Mouse (Mus musculus): ENCODE data around the gene Tln2. TPM values are rescaled to one million over a fixed set of nuclear protein-coding genes. Genes with fewer than 3 reads are reported as not detected.

Gene Tln2
- polyA plus RNA-seq, 2 experiments: 0.98 to 2.5 TPM

DNA sequence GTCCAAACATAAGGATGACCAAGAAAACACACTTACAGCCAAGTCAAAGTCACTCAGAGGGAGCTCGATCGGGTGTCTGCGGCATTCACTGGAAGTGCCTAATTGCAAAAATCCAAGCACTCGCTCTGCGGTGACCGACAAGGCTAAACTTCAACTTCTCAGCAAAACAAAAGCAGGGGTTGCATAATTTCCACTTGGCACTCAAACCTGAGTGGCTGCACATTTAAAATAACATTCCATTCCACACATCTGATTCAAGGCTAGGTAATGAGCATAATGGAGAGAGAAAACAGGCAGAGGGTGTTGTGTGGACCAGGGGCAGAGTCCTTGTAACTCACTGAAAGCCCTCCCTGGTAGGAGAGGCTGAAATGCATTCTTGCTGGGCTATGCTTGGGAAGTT, 260.3 kb downstream of the Tln2 start:
- 76% methylated on average over 6 of the region's 6 CpGs for WGBS (ENCODE audit: insufficient replicate concordance)
- no peak for DNase-seq (ENCODE audit: low read depth in 3 of 3, low spot score in 3 of 3)
- TF ChIP-seq CTCF (IDR thresholded peaks at IDR 0.05; ENCODE audit: low read depth) (no peak), EP300 (IDR thresholded peaks at IDR 0.05; ENCODE audit: low read depth) (no peak)

DNA sequence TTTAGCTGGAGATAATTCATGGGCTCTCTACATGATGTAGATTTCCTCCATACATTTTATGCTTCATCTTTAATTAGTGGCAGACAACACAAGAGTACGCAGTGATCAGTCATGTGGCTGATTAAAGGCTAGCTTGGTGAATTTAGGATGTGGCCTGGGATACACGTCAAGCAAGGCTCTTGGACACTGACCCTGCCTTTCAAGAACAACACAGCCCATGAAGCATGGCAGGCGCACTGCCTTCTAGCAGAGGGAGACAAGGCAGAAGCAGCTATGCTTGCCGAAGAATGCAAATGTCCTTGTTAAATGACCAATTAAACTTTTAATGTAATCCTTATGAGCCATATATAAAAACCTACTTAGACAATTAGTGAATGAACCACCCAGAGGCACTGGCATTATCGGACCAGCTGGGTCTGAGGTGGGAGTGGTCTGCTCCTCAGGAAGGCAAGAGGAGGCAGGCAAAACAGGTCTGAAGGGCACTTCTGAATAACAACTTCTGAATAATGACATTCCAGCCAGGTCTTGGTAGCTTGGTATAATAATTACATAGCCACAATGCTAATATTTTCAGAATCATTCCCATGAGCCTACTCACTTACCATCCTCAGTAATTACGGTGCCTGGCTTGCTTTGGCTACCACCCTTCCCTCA, 262.1 kb downstream of the Tln2 start:
- Histone ChIP-seq H3K36me3 (replicated peaks; ENCODE audit: control insufficient read depth, insufficient read depth, low read depth) (no peaks in the 10 kb centered on the region), H3K9ac (replicated peaks) (no peak overlapping the region), H3K9me3 (ENCODE audit: control insufficient read depth, low read length) (no peaks in the 10 kb centered on the region), H3K4me2 (ENCODE audit: low read depth) (no peak overlapping the region), H3K27me3 (ENCODE audit: control insufficient read depth, insufficient read depth, low read length) (no peaks in the 10 kb centered on the region), H3K4me3 (ENCODE audit: insufficient read depth in 1 of 2, low read depth in 2 of 2, low read length in 2 of 2) (no peak overlapping the region), H3K27ac (no peak overlapping the region), H3K4me1 (replicated peaks; ENCODE audit: control insufficient read depth in 2 of 2, insufficient read depth in 2 of 2, low read length in 1 of 2) (no peaks in the 10 kb centered on the region)
- ATAC-seq (ENCODE audit: insufficient read depth): no peak
- no peak for DNase-seq (ENCODE audit: low read depth in 3 of 3, low spot score in 3 of 3)
- TF ChIP-seq EP300 (IDR thresholded peaks at IDR 0.05; ENCODE audit: low read depth) (no peak), CTCF (IDR thresholded peaks at IDR 0.05; ENCODE audit: low read depth) (no peak)
- 69% methylated on average over 6 of the region's 6 CpGs for WGBS (ENCODE audit: insufficient replicate concordance)

More for the DNA sequence above, 260.3 kb downstream of the Tln2 start:
- Histone ChIP-seq H3K9ac (replicated peaks) (no peak overlapping the region), H3K4me2 (ENCODE audit: low read depth) (no peak overlapping the region), H3K9me3 (ENCODE audit: control insufficient read depth, low read length) (no peaks in the 10 kb centered on the region), H3K4me3 (ENCODE audit: insufficient read depth in 1 of 2, low read depth in 2 of 2, low read length in 2 of 2) (no peak overlapping the region), H3K36me3 (replicated peaks; ENCODE audit: control insufficient read depth, insufficient read depth, low read depth) (no peaks in the 10 kb centered on the region), H3K27ac (no peak overlapping the region), H3K27me3 (ENCODE audit: control insufficient read depth, insufficient read depth, low read length) (no peaks in the 10 kb centered on the region), H3K4me1 (replicated peaks; ENCODE audit: control insufficient read depth in 2 of 2, insufficient read depth in 2 of 2, low read length in 1 of 2) (no peaks in the 10 kb centered on the region)
- ATAC-seq (ENCODE audit: insufficient read depth): no peak

DNA sequence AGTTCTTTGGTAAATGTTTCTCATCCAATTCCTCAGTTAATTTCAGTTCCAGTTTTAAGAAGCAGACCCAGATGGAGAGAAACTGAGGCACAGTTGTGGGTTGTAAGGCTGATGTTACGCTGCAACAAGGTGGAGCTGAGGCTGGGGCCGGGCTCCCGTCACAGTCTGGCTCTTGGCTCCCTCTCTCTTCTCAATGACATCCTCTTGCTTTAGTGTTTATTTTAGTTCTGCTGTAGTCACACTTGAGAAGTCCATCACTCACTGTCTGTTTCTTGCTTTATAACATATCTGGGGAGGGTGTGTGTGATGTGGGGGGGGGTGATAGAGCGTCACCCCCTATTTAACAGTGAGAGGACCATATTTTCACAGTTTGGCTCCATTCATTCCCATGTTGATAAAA, 272.0 kb downstream of the Tln2 start:
- Histone ChIP-seq H3K4me1 (replicated peaks; ENCODE audit: control insufficient read depth in 2 of 2, insufficient read depth in 2 of 2, low read length in 1 of 2) (no peaks in the 10 kb centered on the region), H3K36me3 (replicated peaks; ENCODE audit: control insufficient read depth, insufficient read depth, low read depth) (no peaks in the 10 kb centered on the region), H3K4me3 (ENCODE audit: insufficient read depth in 1 of 2, low read depth in 2 of 2, low read length in 2 of 2) (no peak overlapping the region), H3K4me2 (ENCODE audit: low read depth) (no peak overlapping the region), H3K27me3 (ENCODE audit: control insufficient read depth, insufficient read depth, low read length) (no peaks in the 10 kb centered on the region), H3K27ac (no peak overlapping the region), H3K9ac (replicated peaks) (no peak overlapping the region), H3K9me3 (ENCODE audit: control insufficient read depth, low read length) (no peaks in the 10 kb centered on the region)
- TF ChIP-seq EP300 (IDR thresholded peaks at IDR 0.05; ENCODE audit: low read depth) (no peak), CTCF (IDR thresholded peaks at IDR 0.05; ENCODE audit: low read depth) (no peak)
- 80% methylated on average over 4 of the region's 4 CpGs for WGBS (ENCODE audit: insufficient replicate concordance)
- ATAC-seq (ENCODE audit: insufficient read depth) (no peak), DNase-seq (ENCODE audit: low read depth in 3 of 3, low spot score in 3 of 3) (no peak)

DNA sequence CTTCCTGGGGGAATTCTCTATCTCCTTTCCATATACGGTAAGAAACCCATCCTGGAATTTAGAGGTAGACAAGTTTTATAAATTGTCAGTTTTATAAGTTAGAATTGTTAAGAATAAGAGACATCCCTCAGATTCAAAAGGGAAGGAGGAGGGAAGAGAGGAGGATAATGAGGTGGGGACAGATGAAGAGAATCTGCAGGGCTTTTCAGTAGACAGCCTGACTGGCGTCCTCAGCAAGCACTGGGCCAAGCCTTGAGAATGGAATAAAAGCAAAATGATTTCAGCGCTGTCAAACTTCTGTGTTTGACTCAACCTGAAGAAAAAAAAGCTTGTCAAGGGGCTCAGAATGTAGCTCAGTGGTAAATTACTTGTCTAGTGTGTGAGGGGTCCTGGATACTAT, 272.7 kb downstream of the Tln2 start:
- no peaks in the 10 kb centered on the region for H3K9me3 ChIP-seq (ENCODE audit: control insufficient read depth, low read length)
- TF ChIP-seq EP300 (IDR thresholded peaks at IDR 0.05; ENCODE audit: low read depth) (no peak), CTCF (IDR thresholded peaks at IDR 0.05; ENCODE audit: low read depth) (no peak)
- H3K27me3 ChIP-seq (ENCODE audit: control insufficient read depth, insufficient read depth, low read length): no peaks in the 10 kb centered on the region
- H3K27ac ChIP-seq: no peak overlapping the region
- H3K4me3 ChIP-seq (ENCODE audit: insufficient read depth in 1 of 2, low read depth in 2 of 2, low read length in 2 of 2): no peak overlapping the region
- no peak overlapping the region for H3K9ac ChIP-seq (replicated peaks)
- no peak overlapping the region for H3K4me2 ChIP-seq (ENCODE audit: low read depth)
- ATAC-seq (ENCODE audit: insufficient read depth) (no peak), DNase-seq (ENCODE audit: low read depth in 3 of 3, low spot score in 3 of 3) (no peak)
- H3K4me1 ChIP-seq (replicated peaks; ENCODE audit: control insufficient read depth in 2 of 2, insufficient read depth in 2 of 2, low read length in 1 of 2): no peaks in the 10 kb centered on the region
- 63% methylated on average over 3 of the region's 3 CpGs for WGBS (ENCODE audit: insufficient replicate concordance)
- no peaks in the 10 kb centered on the region for H3K36me3 ChIP-seq (replicated peaks; ENCODE audit: control insufficient read depth, insufficient read depth, low read depth)

DNA sequence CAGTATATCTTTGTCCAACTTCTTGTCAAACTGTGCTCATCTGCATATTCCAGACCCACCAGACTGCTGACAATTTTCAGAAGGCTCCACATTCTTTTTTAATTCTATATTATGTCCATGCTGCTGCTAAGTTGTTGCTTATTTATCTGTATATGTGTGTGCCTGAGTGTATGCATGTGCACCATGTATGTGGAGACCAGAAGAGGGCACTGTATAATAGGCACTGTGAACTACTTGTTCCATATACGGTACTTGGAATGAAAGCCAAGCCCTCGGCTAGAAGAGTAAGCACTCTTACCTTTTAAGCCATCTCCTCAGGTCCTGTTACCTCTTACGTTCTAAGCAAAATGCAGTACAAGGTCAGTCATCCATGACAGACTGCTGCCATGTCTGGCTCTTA, 274.0 kb downstream of the Tln2 start:
- Histone ChIP-seq H3K9me3 (ENCODE audit: control insufficient read depth, low read length) (no peaks in the 10 kb centered on the region), H3K4me3 (ENCODE audit: insufficient read depth in 1 of 2, low read depth in 2 of 2, low read length in 2 of 2) (no peak overlapping the region), H3K4me1 (replicated peaks; ENCODE audit: control insufficient read depth in 2 of 2, insufficient read depth in 2 of 2, low read length in 1 of 2) (no peaks in the 10 kb centered on the region), H3K9ac (replicated peaks) (no peak overlapping the region), H3K36me3 (replicated peaks; ENCODE audit: control insufficient read depth, insufficient read depth, low read depth) (no peaks in the 10 kb centered on the region), H3K27ac (no peak overlapping the region), H3K27me3 (ENCODE audit: control insufficient read depth, insufficient read depth, low read length) (no peaks in the 10 kb centered on the region), H3K4me2 (ENCODE audit: low read depth) (no peak overlapping the region)
- no peak for ATAC-seq (ENCODE audit: insufficient read depth)
- TF ChIP-seq CTCF (IDR thresholded peaks at IDR 0.05; ENCODE audit: low read depth) (no peak), EP300 (IDR thresholded peaks at IDR 0.05; ENCODE audit: low read depth) (no peak)
- DNase-seq (ENCODE audit: low read depth in 3 of 3, low spot score in 3 of 3): no peak
- WGBS (ENCODE audit: insufficient replicate concordance): 54% methylated on average over 3 of the region's 3 CpGs

Data from liver, embryonic 14.5 days (tissue).